Mouse (Mus musculus): ENCODE results near the gene Spryd7. TPM values are rescaled to one million over a fixed set of nuclear protein-coding genes. Genes with fewer than 3 reads are reported as not detected.
A peak's percentile ranks its signal among the peaks of the same experiment; 100 is the strongest.
"Not testable (repeated sequence)": the region's sequence is repeated elsewhere in the genome, so short reads cannot be mapped to it uniquely, and the experiment has no call there.

The Spryd7 gene
- total and polyA plus RNA-seq, 2 experiments, result 15.1 to 20.7 TPM

- 67% methylated on average over 6 of the region's 6 CpGs for WGBS
- peak; percentile 22 for DNase-seq (ENCODE audit: extremely low read depth, low read depth, low spot score)
- no peak overlapping the region for H3K9ac ChIP-seq (ENCODE audit: low read depth, low read length)
Observed at GRCm38 (mm10) chr14:61558901-61559300, 2.2 kb upstream of the Spryd7 start.

DNA sequence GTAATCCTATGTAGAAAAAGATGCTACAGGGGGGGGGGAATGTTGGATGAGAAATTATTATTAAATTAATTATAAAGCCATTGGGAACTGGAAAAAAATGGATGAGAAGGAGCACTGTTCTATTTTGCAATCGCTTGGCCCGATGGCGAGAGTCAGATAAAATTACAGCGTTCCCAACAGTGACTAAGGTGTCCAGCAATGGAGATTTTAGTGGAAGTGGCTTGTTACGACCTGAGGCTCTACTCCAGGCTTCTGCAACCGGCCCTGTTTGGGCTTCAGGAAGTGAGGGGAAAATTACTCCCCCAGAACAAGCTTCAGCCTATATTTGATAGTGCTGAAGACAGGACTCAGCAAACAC lies 776 bp downstream of the Spryd7 start:
- peak overlapping the region; percentile 91 for H3K4me3 ChIP-seq (ENCODE audit: insufficient read depth, low read depth, low read length)
- peaks cover 2% of the 10 kb centered on the region for H3K36me3 ChIP-seq (ENCODE audit: control insufficient read depth, insufficient read depth, low read length)
- peak; percentile 66 for DNase-seq (ENCODE audit: extremely low read depth, low read depth, low spot score)

More at GRCm38 (mm10) chr14:61558901-61559300, 2.2 kb upstream of the Spryd7 start:
- H3K27ac ChIP-seq (replicated peaks; ENCODE audit: insufficient read depth, low read depth, low read length), result peak overlapping the region; percentile 6; the same call in 1 of the 2 replicates
- peaks cover 3% of the 10 kb centered on the region for H3K4me1 ChIP-seq (ENCODE audit: control insufficient read depth, insufficient read depth, low read length)
- no peak overlapping the region for H3K4me3 ChIP-seq (ENCODE audit: insufficient read depth, low read depth, low read length)
- no peak for TF ChIP-seq CTCF (IDR thresholded peaks at IDR 0.05; ENCODE audit: low read depth, low read length)
- H3K27me3 ChIP-seq (ENCODE audit: control insufficient read depth, insufficient read depth, low read length), result no peaks in the 10 kb centered on the region
- no peaks in the 10 kb centered on the region for H3K36me3 ChIP-seq (ENCODE audit: control insufficient read depth, insufficient read depth, low read length)
- no peaks in the 10 kb centered on the region; the same call in 1 of the 2 replicates for H3K79me2 ChIP-seq (ENCODE audit: control insufficient read depth, insufficient read depth, low read length)

DNA sequence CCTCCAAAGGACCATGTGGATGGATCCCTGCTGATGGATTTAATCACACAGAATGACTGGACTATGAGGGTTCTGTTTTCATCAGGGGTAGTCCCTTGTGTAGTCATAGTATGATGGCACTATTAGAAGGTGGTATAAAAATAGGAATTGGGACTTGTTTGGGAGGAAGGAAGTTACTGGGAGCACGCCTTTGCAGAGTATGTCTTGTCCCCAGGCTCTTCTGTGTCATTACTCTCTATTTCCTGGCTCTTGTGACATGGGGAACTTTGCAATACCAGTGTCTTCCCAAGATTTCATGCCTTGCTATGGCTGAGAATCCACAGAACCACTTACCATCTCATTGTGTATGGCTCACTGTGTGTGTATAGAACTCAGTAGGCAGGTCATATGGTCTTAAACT lies 8.1 kb downstream of the Spryd7 start:
- 84% methylated on average over 1 of the region's 1 CpGs for WGBS
- H3K36me3 ChIP-seq (ENCODE audit: control insufficient read depth, insufficient read depth, low read length), result peaks cover 21% of the 10 kb centered on the region
- no peaks in the 10 kb centered on the region for H3K4me1 ChIP-seq (ENCODE audit: control insufficient read depth, insufficient read depth, low read length)
- H3K27ac ChIP-seq (replicated peaks; ENCODE audit: insufficient read depth, low read depth, low read length), result no peak overlapping the region
- peak; percentile 24 for DNase-seq (ENCODE audit: extremely low read depth, low read depth, low spot score)
- TF ChIP-seq CTCF (IDR thresholded peaks at IDR 0.05; ENCODE audit: low read depth, low read length) (no peak), POLR2A (IDR thresholded peaks at IDR 0.05; ENCODE audit: extremely low read depth, insufficient read depth, low read length) (no peak)
- H3K27me3 ChIP-seq (ENCODE audit: control insufficient read depth, insufficient read depth, low read length), result no peaks in the 10 kb centered on the region
- no peak overlapping the region for H3K9ac ChIP-seq (ENCODE audit: low read depth, low read length)
- H3K79me2 ChIP-seq (ENCODE audit: control insufficient read depth, insufficient read depth, low read length), result peaks cover 4% of the 10 kb centered on the region; the same call in 1 of the 2 replicates
- no peak overlapping the region for H3K4me3 ChIP-seq (ENCODE audit: insufficient read depth, low read depth, low read length)

More for the DNA sequence above, 776 bp downstream of the Spryd7 start:
- TF ChIP-seq POLR2A (IDR thresholded peaks at IDR 0.05; ENCODE audit: extremely low read depth, insufficient read depth, low read length) (no peak), CTCF (IDR thresholded peaks at IDR 0.05; ENCODE audit: low read depth, low read length) (no peak)
- 4% methylated on average over 6 of the region's 6 CpGs for WGBS
- Histone ChIP-seq H3K27me3 (ENCODE audit: control insufficient read depth, insufficient read depth, low read length) (no peaks in the 10 kb centered on the region), H3K9ac (ENCODE audit: low read depth, low read length) (peak overlapping the region; percentile 96), H3K27ac (replicated peaks; ENCODE audit: insufficient read depth, low read depth, low read length) (peak overlapping the region; percentile 69), H3K79me2 (ENCODE audit: control insufficient read depth, insufficient read depth, low read length) (no peaks in the 10 kb centered on the region; the same call in 1 of the 2 replicates), H3K4me1 (ENCODE audit: control insufficient read depth, insufficient read depth, low read length) (peaks cover 3% of the 10 kb centered on the region)

DNA sequence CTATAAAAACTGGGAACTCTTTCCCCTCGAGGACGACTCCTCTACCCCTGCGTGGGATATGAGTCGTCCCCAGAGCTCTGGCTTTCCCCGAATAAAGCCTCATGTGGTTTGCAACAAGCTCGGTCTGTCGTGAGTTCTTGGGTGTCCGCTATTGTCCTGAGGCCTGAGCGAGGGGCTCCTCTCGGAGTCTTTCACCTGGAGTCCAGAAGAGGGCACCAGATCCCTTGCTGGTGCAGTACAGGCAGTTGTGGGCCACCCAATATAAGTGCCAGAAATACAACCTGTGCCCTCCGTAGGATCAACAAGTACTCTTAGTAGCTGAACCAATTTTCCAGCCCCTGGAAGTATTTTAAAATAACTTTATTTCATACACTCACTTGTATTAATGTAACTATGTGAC lies 18.9 kb downstream of the Spryd7 start:
- not testable (repeated sequence) for H3K4me3 ChIP-seq (ENCODE audit: insufficient read depth, low read depth, low read length); H3K4me1 ChIP-seq (ENCODE audit: control insufficient read depth, insufficient read depth, low read length); H3K27ac ChIP-seq (replicated peaks; ENCODE audit: insufficient read depth, low read depth, low read length); H3K27me3 ChIP-seq (ENCODE audit: control insufficient read depth, insufficient read depth, low read length); H3K79me2 ChIP-seq (ENCODE audit: control insufficient read depth, insufficient read depth, low read length); DNase-seq (ENCODE audit: extremely low read depth, low read depth, low spot score); H3K9ac ChIP-seq (ENCODE audit: low read depth, low read length)
- H3K36me3 ChIP-seq (ENCODE audit: control insufficient read depth, insufficient read depth, low read length), result peaks cover 32% of the 10 kb centered on the region
- WGBS, result 96% methylated on average over 9 of the region's 11 CpGs

- 92% methylated on average over 5 of the region's 5 CpGs for WGBS
- TF ChIP-seq CTCF (IDR thresholded peaks at IDR 0.05; ENCODE audit: low read depth, low read length) (no peak), POLR2A (IDR thresholded peaks at IDR 0.05; ENCODE audit: extremely low read depth, insufficient read depth, low read length) (no peak)
- no peak overlapping the region for H3K9ac ChIP-seq (ENCODE audit: low read depth, low read length)
Observed at GRCm38 (mm10) chr14:61536631-61537264, 19.9 kb downstream of the Spryd7 start.

GRCm38 (mm10) chr14:61535811-61536210 lies 20.9 kb downstream of the Spryd7 start:
- H3K4me1 ChIP-seq (ENCODE audit: control insufficient read depth, insufficient read depth, low read length), result no peaks in the 10 kb centered on the region
- no peak overlapping the region for H3K4me3 ChIP-seq (ENCODE audit: insufficient read depth, low read depth, low read length)
- WGBS, result 88% methylated on average over 3 of the region's 3 CpGs
- TF ChIP-seq CTCF (IDR thresholded peaks at IDR 0.05; ENCODE audit: low read depth, low read length) (no peak), POLR2A (IDR thresholded peaks at IDR 0.05; ENCODE audit: extremely low read depth, insufficient read depth, low read length) (no peak)
- no peak overlapping the region for H3K9ac ChIP-seq (ENCODE audit: low read depth, low read length)
- H3K27me3 ChIP-seq (ENCODE audit: control insufficient read depth, insufficient read depth, low read length), result no peaks in the 10 kb centered on the region
- H3K27ac ChIP-seq (replicated peaks; ENCODE audit: insufficient read depth, low read depth, low read length), result no peak overlapping the region
- peaks cover 28% of the 10 kb centered on the region for H3K36me3 ChIP-seq (ENCODE audit: control insufficient read depth, insufficient read depth, low read length)
- H3K79me2 ChIP-seq (ENCODE audit: control insufficient read depth, insufficient read depth, low read length), result no peaks in the 10 kb centered on the region
- DNase-seq (ENCODE audit: extremely low read depth, low read depth, low spot score), result no peak

More at GRCm38 (mm10) chr14:61536631-61537264, 19.9 kb downstream of the Spryd7 start:
- H3K27me3 ChIP-seq (ENCODE audit: control insufficient read depth, insufficient read depth, low read length), result no peaks in the 10 kb centered on the region
- no peak overlapping the region for H3K4me3 ChIP-seq (ENCODE audit: insufficient read depth, low read depth, low read length)
- no peaks in the 10 kb centered on the region for H3K4me1 ChIP-seq (ENCODE audit: control insufficient read depth, insufficient read depth, low read length)
- no peak for DNase-seq (ENCODE audit: extremely low read depth, low read depth, low spot score)
- H3K36me3 ChIP-seq (ENCODE audit: control insufficient read depth, insufficient read depth, low read length), result peaks cover 32% of the 10 kb centered on the region
- no peaks in the 10 kb centered on the region for H3K79me2 ChIP-seq (ENCODE audit: control insufficient read depth, insufficient read depth, low read length)
- no peak overlapping the region for H3K27ac ChIP-seq (replicated peaks; ENCODE audit: insufficient read depth, low read depth, low read length)

Measured in liver, adult 2 months (tissue).